Mouse (Mus musculus): ENCODE data around the gene Dnaic1.

DNA sequence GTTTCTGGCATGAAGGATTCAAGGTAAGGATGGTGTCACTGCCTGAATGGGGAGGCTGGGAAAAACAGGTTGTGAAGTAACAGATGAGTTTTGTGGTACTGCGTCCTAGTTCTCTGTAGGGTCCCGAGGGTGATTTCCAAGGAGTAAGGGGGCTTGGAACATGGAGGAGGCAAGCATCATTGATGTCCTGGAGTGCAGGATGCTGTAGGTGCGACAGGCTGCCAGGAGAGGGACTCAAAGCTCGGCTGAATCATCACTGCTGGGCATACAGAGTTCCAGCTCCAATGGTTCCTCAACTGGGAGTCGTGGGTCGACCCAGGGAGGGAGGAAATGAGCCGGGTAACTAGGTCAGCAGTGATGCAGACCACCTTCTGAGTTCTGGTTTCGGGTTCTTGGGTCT, 65.6 kb downstream of the Dnaic1 start:
- TF ChIP-seq POLR2A (IDR thresholded peaks at IDR 0.05; ENCODE audit: control insufficient read depth, low read depth, low read length) (no peak), CTCF (IDR thresholded peaks at IDR 0.05; ENCODE audit: control insufficient read depth, insufficient read depth, insufficient replicate concordance, low read depth, low read length) (no peak)

Data from testis, adult 2 months (tissue).